Mouse (Mus musculus) common myeloid progenitor, adult 5-6 weeks (primary cell): Measurements from ENCODE around the gene Atat1. TPM values are rescaled to one million over a fixed set of nuclear protein-coding genes. Genes with fewer than 3 reads are reported as not detected.
"Not testable (repeated sequence)": the region's sequence is repeated elsewhere in the genome, so short reads cannot be mapped to it uniquely, and the experiment has no call there.

Experiments
- ATAC-seq: replicated peaks from 2 replicates; pipeline ENCODE4 v1.8.0; 2016; ENCODE audit warnings: low read depth, mild to moderate bottlenecking, moderate TSS enrichment, inconsistent platforms; ENCODE audit not compliant: poor library complexity, severe bottlenecking
- total RNA-seq: library from RNA; stranded (forward); fragments of 200-1000, 187-1606 nt; gene quantifications from 2 replicates; pipeline ENCODE4 v1.2.3, GENCODE M21; 2017

Atat1 gene
- 10.8 and 13.6 TPM in 2 replicates for total RNA-seq

GRCm38 (mm10) chr17:35909919-35910369 is at the start of gene Atat1:
Gene Atat1 (minus strand): TSS chr17:35910075.
- peak; percentile 92 for ATAC-seq

GRCm38 (mm10) chr17:35958533-35959223 is 48.8 kb upstream of the Atat1 start:
- no peak for ATAC-seq

GRCm38 (mm10) chr17:35954665-35955064 is 44.8 kb upstream of the Atat1 start:
- ATAC-seq: no peak

GRCm38 (mm10) chr17:35952559-35952958 is 42.7 kb upstream of the Atat1 start:
- ATAC-seq: 0 out of 2 replicates have a peak, but pooled peaks have one; percentile 8

GRCm38 (mm10) chr17:35950946-35951345 is 41.1 kb upstream of the Atat1 start:
- ATAC-seq: not testable (repeated sequence)

GRCm38 (mm10) chr17:35939941-35940340 is 30.1 kb upstream of the Atat1 start:
- ATAC-seq: no peak

- ATAC-seq: no peak
Measured at GRCm38 (mm10) chr17:35939108-35939507, 29.2 kb upstream of the Atat1 start.

GRCm38 (mm10) chr17:35937700-35938348 is 27.9 kb upstream of the Atat1 start:
- ATAC-seq: peak; percentile 93

GRCm38 (mm10) chr17:35935763-35936162 is 25.9 kb upstream of the Atat1 start:
- ATAC-seq: peak; percentile 70; the same call in 1 of the 2 replicates

GRCm38 (mm10) chr17:35932608-35933007 is 22.7 kb upstream of the Atat1 start:
- no peak for ATAC-seq

- ATAC-seq: no peak
Measured at GRCm38 (mm10) chr17:35930627-35931026, 20.8 kb upstream of the Atat1 start.

- ATAC-seq: no peak
Measured at GRCm38 (mm10) chr17:35929534-35929933, 19.7 kb upstream of the Atat1 start.

- peak; percentile 40 for ATAC-seq
Measured at GRCm38 (mm10) chr17:35927471-35927870, 17.6 kb upstream of the Atat1 start.

- no peak for ATAC-seq
Measured at GRCm38 (mm10) chr17:35923281-35923680, 13.4 kb upstream of the Atat1 start.

- no peak for ATAC-seq
Measured at GRCm38 (mm10) chr17:35922566-35922965, 12.7 kb upstream of the Atat1 start.

GRCm38 (mm10) chr17:35921710-35922109 is 11.8 kb upstream of the Atat1 start:
- ATAC-seq: no peak

- no peak for ATAC-seq
Measured at GRCm38 (mm10) chr17:35920862-35921562, 11.1 kb upstream of the Atat1 start.

- ATAC-seq: no peak
Measured at GRCm38 (mm10) chr17:35920384-35920783, 10.5 kb upstream of the Atat1 start.

- ATAC-seq: no peak
Measured at GRCm38 (mm10) chr17:35919864-35920301, 10.0 kb upstream of the Atat1 start.

GRCm38 (mm10) chr17:35919060-35919715 is 9.3 kb upstream of the Atat1 start:
- ATAC-seq: peak; percentile 31
